Mouse (Mus musculus): Measurements from ENCODE around the gene Mael. TPM values are rescaled to one million over a fixed set of nuclear protein-coding genes. Genes with fewer than 3 reads are reported as not detected.
A peak's percentile ranks its signal among the peaks of the same experiment; 100 is the strongest.

Gene Mael
- polyA plus RNA-seq, 1 experiment from 2014 or later, result not detected

DNA sequence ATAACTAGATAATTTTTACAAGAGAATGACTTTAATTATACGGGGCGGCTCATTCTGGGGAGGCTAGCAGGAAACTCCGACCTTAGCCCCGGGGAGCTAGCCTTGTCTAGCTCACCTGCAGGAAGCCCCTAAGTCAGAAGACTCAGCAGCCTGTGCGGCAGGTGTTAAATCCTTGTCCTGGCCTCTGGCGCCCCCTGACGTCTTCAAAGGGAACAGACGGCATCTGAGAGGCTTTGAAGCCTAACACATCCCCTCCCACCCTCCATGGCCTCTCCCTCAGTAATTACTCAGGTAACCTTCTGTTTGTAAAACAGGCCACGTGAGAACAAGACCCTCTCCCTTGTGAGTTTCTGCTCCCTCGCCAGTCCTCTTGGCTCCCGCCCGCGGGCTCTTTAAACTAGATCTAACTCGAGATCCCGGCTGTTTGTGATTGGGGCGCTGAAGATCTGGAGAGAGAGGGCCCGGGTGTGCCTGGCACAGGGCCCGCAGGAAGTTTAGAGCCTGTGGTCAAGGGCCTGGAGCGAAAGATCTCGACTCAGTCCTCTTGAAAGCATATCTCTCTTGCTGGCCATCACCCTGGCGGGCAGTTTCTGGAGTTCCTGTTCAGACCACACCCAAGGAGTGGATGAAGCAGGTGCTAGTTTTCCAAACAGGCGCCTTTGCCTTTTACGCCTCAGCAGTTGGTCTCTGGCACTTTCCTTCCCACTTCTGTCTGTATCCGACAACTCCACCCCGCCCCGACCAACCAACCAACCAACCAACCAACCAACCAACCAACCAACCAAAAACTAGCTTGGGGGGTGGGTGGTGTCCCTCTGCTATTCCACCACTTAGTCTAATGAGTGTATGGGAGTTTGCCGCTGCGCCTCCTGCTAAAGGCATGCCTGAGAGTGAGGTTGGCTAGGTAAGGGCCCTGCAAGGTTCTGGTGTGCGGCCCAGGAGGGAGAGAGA lies 84.1 kb downstream of the Mael start:
- 17% methylated on average over 29 of the region's 29 CpGs for WGBS
- no peak overlapping the region for H3K4me2 ChIP-seq (replicated peaks; ENCODE audit: low read depth, low read length)
- ATAC-seq (ENCODE audit: low FRiP score) (peak; percentile 43; the same call in 1 of the 2 replicates), DNase-seq (ENCODE audit: low spot score) (peak; percentile 86)
- H3K9me3 ChIP-seq (ENCODE audit: control insufficient read depth, low read length), result no peaks in the 10 kb centered on the region
- H3K4me3 ChIP-seq (ENCODE audit: low read depth, low read length), result no peak overlapping the region
- H3K36me3 ChIP-seq (ENCODE audit: control insufficient read depth, insufficient read depth, low read length), result no peaks in the 10 kb centered on the region
- H3K4me1 ChIP-seq (replicated peaks; ENCODE audit: control insufficient read depth, insufficient read depth, low read length), result no peaks in the 10 kb centered on the region
- H3K9ac ChIP-seq (ENCODE audit: low read depth, low read length), result no peak overlapping the region
- peaks cover 14% of the 10 kb centered on the region for H3K27me3 ChIP-seq (ENCODE audit: control insufficient read depth, insufficient read depth, low read length)
- H3K27ac ChIP-seq (ENCODE audit: low read depth, low read length), result no peak overlapping the region

GRCm38 (mm10) chr1:166153351-166154120 lies 85.0 kb downstream of the Mael start:
- H3K4me1 ChIP-seq (replicated peaks; ENCODE audit: control insufficient read depth, insufficient read depth, low read length), result no peaks in the 10 kb centered on the region
- H3K36me3 ChIP-seq (ENCODE audit: control insufficient read depth, insufficient read depth, low read length), result no peaks in the 10 kb centered on the region
- H3K4me2 ChIP-seq (replicated peaks; ENCODE audit: low read depth, low read length), result no peak overlapping the region
- ATAC-seq (ENCODE audit: low FRiP score), result peak; percentile 37; the same call in 1 of the 2 replicates
- peaks cover 11% of the 10 kb centered on the region for H3K27me3 ChIP-seq (ENCODE audit: control insufficient read depth, insufficient read depth, low read length)
- H3K4me3 ChIP-seq (ENCODE audit: low read depth, low read length), result no peak overlapping the region
- WGBS, result 14% methylated on average over 18 of the region's 18 CpGs
- DNase-seq (ENCODE audit: low spot score), result peak; percentile 95
- H3K27ac ChIP-seq (ENCODE audit: low read depth, low read length), result no peak overlapping the region
- H3K9me3 ChIP-seq (ENCODE audit: control insufficient read depth, low read length), result no peaks in the 10 kb centered on the region
- no peak overlapping the region for H3K9ac ChIP-seq (ENCODE audit: low read depth, low read length)

- WGBS, result 92% methylated on average over 10 of the region's 10 CpGs
- Histone ChIP-seq H3K4me2 (replicated peaks; ENCODE audit: low read depth, low read length) (no peak overlapping the region), H3K9ac (ENCODE audit: low read depth, low read length) (no peak overlapping the region), H3K9me3 (ENCODE audit: control insufficient read depth, low read length) (no peaks in the 10 kb centered on the region), H3K4me3 (ENCODE audit: low read depth, low read length) (no peak overlapping the region), H3K36me3 (ENCODE audit: control insufficient read depth, insufficient read depth, low read length) (no peaks in the 10 kb centered on the region), H3K27ac (ENCODE audit: low read depth, low read length) (no peak overlapping the region), H3K27me3 (ENCODE audit: control insufficient read depth, insufficient read depth, low read length) (peaks cover 11% of the 10 kb centered on the region), H3K4me1 (replicated peaks; ENCODE audit: control insufficient read depth, insufficient read depth, low read length) (no peaks in the 10 kb centered on the region)
- ATAC-seq (ENCODE audit: low FRiP score) (no peak), DNase-seq (ENCODE audit: low spot score) (no peak)
Measured at GRCm38 (mm10) chr1:166152034-166152433, 86.5 kb downstream of the Mael start.

DNA sequence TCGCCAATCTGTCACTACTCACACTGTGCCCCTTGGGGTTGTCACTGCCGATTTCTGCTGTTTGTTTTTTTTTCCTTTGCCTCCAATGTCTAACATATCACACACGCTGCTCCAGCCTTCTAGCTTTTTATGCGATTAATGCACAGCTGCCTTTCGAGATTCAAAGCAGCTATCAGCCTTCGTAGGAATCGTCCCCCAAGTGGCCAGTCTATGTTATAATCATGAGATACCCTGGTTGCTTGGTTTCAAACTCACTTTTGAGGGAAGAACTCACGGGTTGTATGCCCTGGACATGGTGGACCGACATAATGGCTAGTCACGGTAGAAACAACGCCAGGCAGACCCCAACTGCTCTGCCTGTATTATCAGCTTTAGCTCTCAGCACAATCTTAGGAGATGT lies 87.2 kb downstream of the Mael start:
- Histone ChIP-seq H3K4me1 (replicated peaks; ENCODE audit: control insufficient read depth, insufficient read depth, low read length) (no peaks in the 10 kb centered on the region), H3K27ac (ENCODE audit: low read depth, low read length) (no peak overlapping the region), H3K9ac (ENCODE audit: low read depth, low read length) (no peak overlapping the region), H3K9me3 (ENCODE audit: control insufficient read depth, low read length) (no peaks in the 10 kb centered on the region), H3K4me3 (ENCODE audit: low read depth, low read length) (no peak overlapping the region), H3K36me3 (ENCODE audit: control insufficient read depth, insufficient read depth, low read length) (no peaks in the 10 kb centered on the region), H3K27me3 (ENCODE audit: control insufficient read depth, insufficient read depth, low read length) (peaks cover 11% of the 10 kb centered on the region), H3K4me2 (replicated peaks; ENCODE audit: low read depth, low read length) (no peak overlapping the region)
- DNase-seq (ENCODE audit: low spot score) (peak; percentile 28), ATAC-seq (ENCODE audit: low FRiP score) (no peak)
- 68% methylated on average over 11 of the region's 11 CpGs for WGBS

Other genes starting within 250 kb of the Mael start
- 25.0 and 26.1 TPM in 2 replicates for gene Pou2f1, start 236.1 kb downstream of the Mael start, polyA plus RNA-seq (2014; fragmentation: Nextera tagmentation; extraction: Ambion mirVana)
- gene Dusp27, start 110.8 kb downstream of the Mael start, polyA plus RNA-seq (2014; fragmentation: Nextera tagmentation; extraction: Ambion mirVana), result 2.0 and 2.2 TPM in 2 replicates
- gene Gpa33, start 108.5 kb downstream of the Mael start, polyA plus RNA-seq (2014; fragmentation: Nextera tagmentation; extraction: Ambion mirVana), result 0.12 TPM in 1 of 2 replicates, not detected in the other
- gene Ildr2, start 15.4 kb upstream of the Mael start, polyA plus RNA-seq (2014; fragmentation: Nextera tagmentation; extraction: Ambion mirVana), result 7.2 and 7.4 TPM in 2 replicates
- 70.0 and 74.9 TPM in 2 replicates for gene Tada1, start 140.3 kb upstream of the Mael start, polyA plus RNA-seq (2014; fragmentation: Nextera tagmentation; extraction: Ambion mirVana)
- gene Pogk, start 171.1 kb upstream of the Mael start, polyA plus RNA-seq (2014; fragmentation: Nextera tagmentation; extraction: Ambion mirVana), result 33.3 and 39.0 TPM in 2 replicates

Data from hindbrain, embryonic 11.5 days (tissue).